Mouse (Mus musculus) CH12.LX (cell line): ENCODE results near the gene Nprl3. TPM values are rescaled to one million over a fixed set of nuclear protein-coding genes. Genes with fewer than 3 reads are reported as not detected.
"Not testable (repeated sequence)": the region's sequence is repeated elsewhere in the genome, so short reads cannot be mapped to it uniquely, and the experiment has no call there.

ENCODE experiments used
- DNase-seq: peaks from one replicate; pipeline ENCODE4 v3.0.0-alpha.2; 2013; ENCODE audit errors: extremely low read depth
- H3K27ac ChIP-seq: 2 replicates; pipeline ENCODE4 v1.5.1; 2012; ENCODE audit warnings: low read depth, mild to moderate bottlenecking, control low read depth, moderate library complexity; ENCODE audit not compliant: insufficient read depth
- H3K27me3 ChIP-seq: replicated peaks from 2 replicates; pipeline ENCODE3; 2012; ENCODE audit warnings: inconsistent platforms
- H3K36me3 ChIP-seq, 2 experiments: replicated peaks in 1 of 2; 2 replicates each; pipeline versions ENCODE3 to v1.6.1; 2012; ENCODE audit warnings: inconsistent platforms in 1 of 2, low read length in 1 of 2, mild to moderate bottlenecking in 1 of 2, mixed read lengths in 1 of 2, moderate library complexity in 1 of 2; ENCODE audit not compliant: control insufficient read depth in 1 of 2, insufficient read depth in 1 of 2
- H3K4me1 ChIP-seq, 2 experiments: 2 replicates each; pipeline ENCODE4 v1.6.1; 2012; ENCODE audit warnings: inconsistent platforms in 1 of 2, moderate library complexity in 1 of 2; ENCODE audit not compliant: insufficient read depth in 2 of 2, control insufficient read depth in 1 of 2
- H3K4me2 ChIP-seq: 2 replicates; pipeline ENCODE4 v1.6.1; 2012; ENCODE audit warnings: low read depth, mild to moderate bottlenecking, control low read depth; ENCODE audit not compliant: poor library complexity, insufficient read depth, severe bottlenecking
- H3K4me3 ChIP-seq, 3 experiments: fragments of 150-350 bp in 1 of 3; sonication (generic) in 1 of 3; replicated peaks in 1 of 3; 2 replicates each; pipeline versions ENCODE3 to v1.5.1; 2011 to 2012; ENCODE audit warnings: low read depth in 2 of 3, low read length in 2 of 3, mild to moderate bottlenecking in 2 of 3, moderate library complexity in 2 of 3, control low read depth in 1 of 3, improper control_type of control experiment in 1 of 3, inconsistent platforms in 1 of 3, mixed read lengths in 1 of 3; ENCODE audit not compliant: poor library complexity in 1 of 3
- H3K79me2 ChIP-seq: replicated peaks from 2 replicates; pipeline ENCODE4 v1.6.1; 2012; ENCODE audit warnings: mild to moderate bottlenecking, moderate library complexity; ENCODE audit not compliant: control insufficient read depth, poor library complexity, insufficient read depth, severe bottlenecking; ENCODE audit errors: extremely low read depth
- H3K9ac ChIP-seq: 2 replicates; pipeline ENCODE4 v1.6.1; 2012; ENCODE audit warnings: low read depth, mild to moderate bottlenecking, control low read depth, moderate library complexity; ENCODE audit not compliant: insufficient read depth
- H3K9me3 ChIP-seq: replicated peaks from 2 replicates; pipeline ENCODE3; 2012; ENCODE audit warnings: low read length, inconsistent platforms, mixed read lengths
- BHLHE40 ChIP-seq: IDR thresholded peaks from 2 replicates; pipeline ENCODE4 v1.6.1; 2011; ENCODE audit warnings: mild to moderate bottlenecking, low read depth, low read length, improper control_type of control experiment
- CHD1 ChIP-seq: IDR thresholded peaks from 2 replicates; pipeline ENCODE4 v1.6.1; 2012; ENCODE audit warnings: low read depth, low read length, improper control_type of control experiment, inconsistent platforms
- CHD2 ChIP-seq: IDR thresholded peaks from 2 replicates; pipeline ENCODE4 v1.6.1; 2011; ENCODE audit warnings: low read length, improper control_type of control experiment
- CTCF ChIP-seq, 2 experiments: IDR thresholded peaks in 1 of 2; conservative IDR thresholded peaks in 1 of 2; 2 replicates each; pipeline ENCODE4 v1.5.1; 2011 to 2012; ENCODE audit warnings: low read depth in 2 of 2, low read length in 2 of 2, improper control_type of control experiment in 1 of 2, inconsistent platforms in 1 of 2, mild to moderate bottlenecking in 1 of 2, moderate library complexity in 1 of 2
- E2F4 ChIP-seq: IDR thresholded peaks from 2 replicates; pipeline ENCODE4 v1.6.1; 2011; ENCODE audit warnings: low read depth, low read length, improper control_type of control experiment; ENCODE audit not compliant: insufficient replicate concordance
- ELF1 ChIP-seq: IDR thresholded peaks from 2 replicates; pipeline ENCODE4 v1.6.1; 2014; ENCODE audit warnings: low read depth, mild to moderate bottlenecking, inconsistent platforms, low read length, improper control_type of control experiment
- EP300 ChIP-seq: IDR thresholded peaks from 2 replicates; pipeline ENCODE4 v1.6.1; 2011; ENCODE audit warnings: low read length, improper control_type of control experiment
- ETS1 ChIP-seq: conservative IDR thresholded peaks from 2 replicates; pipeline ENCODE4 v1.6.1; 2012; ENCODE audit warnings: low read depth, mild to moderate bottlenecking, inconsistent platforms, low read length, improper control_type of control experiment, moderate library complexity
- GABPA ChIP-seq: IDR thresholded peaks from 2 replicates; pipeline ENCODE4 v1.6.1; 2012; ENCODE audit warnings: low read depth, low read length, improper control_type of control experiment, inconsistent platforms; ENCODE audit not compliant: insufficient replicate concordance
- HCFC1 ChIP-seq: IDR thresholded peaks from 2 replicates; pipeline ENCODE4 v1.6.1; 2012; ENCODE audit warnings: low read depth, mild to moderate bottlenecking, inconsistent platforms, low read length, improper control_type of control experiment
- IRF4 ChIP-seq: IDR thresholded peaks from 2 replicates; pipeline ENCODE4 v1.6.1; 2014; ENCODE audit warnings: low read depth, mild to moderate bottlenecking, inconsistent platforms, low read length, improper control_type of control experiment
- JUN ChIP-seq: IDR thresholded peaks from 2 replicates; pipeline ENCODE4 v1.6.1; 2011; ENCODE audit warnings: low read depth, mild to moderate bottlenecking, low read length, improper control_type of control experiment, moderate library complexity; ENCODE audit not compliant: insufficient read depth
- JUND ChIP-seq: conservative IDR thresholded peaks from 2 replicates; pipeline ENCODE4 v1.6.1; 2011; ENCODE audit warnings: low read depth, low read length, improper control_type of control experiment
- KAT2A ChIP-seq: IDR thresholded peaks from 2 replicates; pipeline ENCODE4 v1.6.1; 2012; ENCODE audit warnings: low read length, improper control_type of control experiment, inconsistent platforms; ENCODE audit not compliant: insufficient replicate concordance
- MAFK ChIP-seq: IDR thresholded peaks from 2 replicates; pipeline ENCODE4 v1.6.1; 2011; ENCODE audit warnings: low read length, improper control_type of control experiment; ENCODE audit not compliant: insufficient replicate concordance
- MAX ChIP-seq: IDR thresholded peaks from 2 replicates; pipeline ENCODE4 v1.6.1; 2011; ENCODE audit warnings: low read length, improper control_type of control experiment
- MAZ ChIP-seq: IDR thresholded peaks from 2 replicates; pipeline ENCODE4 v1.6.1; 2012; ENCODE audit warnings: low read depth, mild to moderate bottlenecking, inconsistent platforms, low read length, improper control_type of control experiment, moderate library complexity
- MEF2A ChIP-seq: IDR thresholded peaks from 2 replicates; pipeline ENCODE4 v1.6.1; 2014; ENCODE audit warnings: low read depth, mild to moderate bottlenecking, inconsistent platforms, low read length, improper control_type of control experiment, borderline replicate concordance
- MXI1 ChIP-seq: IDR thresholded peaks from 2 replicates; pipeline ENCODE4 v1.6.1; 2011; ENCODE audit warnings: mild to moderate bottlenecking, low read depth, low read length, improper control_type of control experiment
- MYC ChIP-seq: IDR thresholded peaks from 2 replicates; pipeline ENCODE4 v1.6.1; 2011; ENCODE audit warnings: low read depth, mild to moderate bottlenecking, improper control_type of control experiment, low read length
- NELFE ChIP-seq: IDR thresholded peaks from 2 replicates; pipeline ENCODE4 v1.6.1; 2011; ENCODE audit warnings: low read depth, low read length, improper control_type of control experiment
- NRF1 ChIP-seq: IDR thresholded peaks from 2 replicates; pipeline ENCODE4 v1.6.1; 2014; ENCODE audit warnings: low read depth, mild to moderate bottlenecking, inconsistent platforms, low read length, improper control_type of control experiment, moderate library complexity
- PAX5 ChIP-seq: IDR thresholded peaks from 2 replicates; pipeline ENCODE4 v1.6.1; 2012; ENCODE audit warnings: low read length, inconsistent platforms, mixed read lengths
- POLR2A ChIP-seq: IDR thresholded peaks from 2 replicates; pipeline ENCODE4 v1.6.1; 2011; ENCODE audit warnings: low read depth, mild to moderate bottlenecking, improper control_type of control experiment, low read length
- POLR2AphosphoS2 ChIP-seq: IDR thresholded peaks from 2 replicates; pipeline ENCODE4 v1.6.1; 2011; ENCODE audit warnings: low read depth, low read length, improper control_type of control experiment
- RAD21 ChIP-seq: IDR thresholded peaks from 2 replicates; pipeline ENCODE4 v1.6.1; 2011; ENCODE audit warnings: low read depth, mild to moderate bottlenecking, low read length, improper control_type of control experiment, moderate library complexity
- RCOR1 ChIP-seq: conservative IDR thresholded peaks from 2 replicates; pipeline ENCODE4 v1.6.1; 2012; ENCODE audit warnings: low read depth, mild to moderate bottlenecking, inconsistent platforms, low read length, improper control_type of control experiment
- SIN3A ChIP-seq: IDR thresholded peaks from 2 replicates; pipeline ENCODE4 v1.6.1; 2012; ENCODE audit warnings: low read length, improper control_type of control experiment, inconsistent platforms
- SMC3 ChIP-seq: IDR thresholded peaks from 2 replicates; pipeline ENCODE4 v1.6.1; 2011; ENCODE audit warnings: low read depth, low read length, improper control_type of control experiment
- TBP ChIP-seq: conservative IDR thresholded peaks from 2 replicates; pipeline ENCODE4 v1.6.1; 2011; ENCODE audit warnings: low read depth, low read length, improper control_type of control experiment
- TCF12 ChIP-seq: IDR thresholded peaks from 2 replicates; pipeline ENCODE4 v1.6.1; 2014; ENCODE audit warnings: low read depth, mild to moderate bottlenecking, inconsistent platforms, low read length, improper control_type of control experiment
- UBTF ChIP-seq: IDR thresholded peaks from 2 replicates; pipeline ENCODE4 v1.6.1; 2012; ENCODE audit warnings: low read depth, mild to moderate bottlenecking, inconsistent platforms, low read length, improper control_type of control experiment, moderate library complexity
- USF1 ChIP-seq: IDR thresholded peaks from 2 replicates; pipeline ENCODE4 v1.6.1; 2014; ENCODE audit warnings: low read depth, mild to moderate bottlenecking, inconsistent platforms, low read length, improper control_type of control experiment
- USF2 ChIP-seq: conservative IDR thresholded peaks from 2 replicates; pipeline ENCODE4 v1.6.1; 2011; ENCODE audit warnings: low read depth, low read length, improper control_type of control experiment
- ZC3H11A ChIP-seq: IDR thresholded peaks from 2 replicates; pipeline ENCODE4 v1.6.1; 2012; ENCODE audit warnings: low read depth, mild to moderate bottlenecking, inconsistent platforms, low read length, improper control_type of control experiment
- ZKSCAN1 ChIP-seq: IDR thresholded peaks from 2 replicates; pipeline ENCODE4 v1.6.1; 2012; ENCODE audit warnings: low read depth, inconsistent platforms, low read length, improper control_type of control experiment, borderline replicate concordance
- ZMIZ1 ChIP-seq: IDR thresholded peaks from 2 replicates; pipeline ENCODE4 v1.6.1; 2012; ENCODE audit warnings: low read depth, mild to moderate bottlenecking, inconsistent platforms, low read length, improper control_type of control experiment
- ZNF384 ChIP-seq: IDR thresholded peaks from 2 replicates; pipeline ENCODE4 v1.6.1; 2012; ENCODE audit warnings: low read depth, low read length, improper control_type of control experiment, inconsistent platforms
- dilution Hi-C: fragments of 300-500 bp; cut with MboI; formaldehyde crosslinking; loops from 2 replicates; pipeline ENCODE4 v1.14.3; 2020; ENCODE audit warnings: low sequenced_read_pairs; ENCODE audit not compliant: extremely low pct_unique_long_range_greater_than_20kb, extremely low pct_ligation_motif_present
- in situ Hi-C: fragments of 300-500 bp; cut with MboI; formaldehyde crosslinking; loops from 3 replicates; pipeline ENCODE4 v1.14.3; 2019; ENCODE audit warnings: low sequenced_read_pairs, low pct_ligation_motif_present, low pct_unique_long_range_greater_than_20kb, mixed read lengths
- polyA plus RNA-seq: library from polyadenylated mRNA; unstranded; fragments of >175 nt; gene quantifications from 2 replicates; pipeline ENCODE4 v1.2.1, GENCODE M21; 2012; ENCODE audit warnings: low read depth; ENCODE audit not compliant: insufficient read length
- total RNA-seq, 2 experiments: library from RNA; depleted of rRNA; stranded (reverse); fragments of 300-350 nt in 1 of 2; fragments of >200 nt in 1 of 2; gene quantifications; 2 replicates each; pipeline ENCODE4 v1.2.3; 2012 to 2014

The Nprl3 gene
- total and polyA plus RNA-seq, 3 experiments = 47.9 to 79.8 (median 51.7) TPM

- peak overlapping the region; percentile 17; the same call in 1 of the 2 replicates for H3K9ac ChIP-seq
These were observed 65.4 kb downstream of the Nprl3 start for GRCm38 (mm10) chr11:32201922-32202685.

DNA sequence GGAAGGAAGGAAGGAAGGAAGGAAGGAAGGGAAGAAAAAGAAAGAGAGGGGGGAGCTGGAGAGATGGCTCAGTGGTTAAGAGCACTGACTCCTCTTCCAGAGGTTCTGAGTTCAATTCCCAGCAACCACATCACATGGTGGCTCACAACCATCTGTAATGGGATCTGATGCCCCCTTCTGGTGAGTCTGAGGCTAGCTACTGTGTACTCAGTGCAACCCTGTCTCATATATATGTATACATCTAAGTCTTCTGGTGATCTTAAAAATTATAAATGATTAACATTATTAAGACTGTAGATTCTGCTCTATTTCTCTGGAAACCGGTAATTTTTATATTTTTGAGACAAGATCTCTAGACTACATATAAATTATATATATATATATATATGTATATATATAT, 66.5 kb downstream of the Nprl3 start:
- H3K27ac ChIP-seq, H3K9ac ChIP-seq, H3K36me3 ChIP-seq, dilution Hi-C loops, H3K27me3 ChIP-seq, H3K9me3 ChIP-seq, H3K79me2 ChIP-seq, H3K4me3 ChIP-seq: not testable (repeated sequence)
- peak overlapping the region; percentile 48; the same call in 1 of the 2 replicates for H3K4me2 ChIP-seq
- in situ Hi-C loops = loop anchor here (5.0 kb wide), 1 partner anchor 36 kb away; no protein-coding TSS in a partner anchor
- peak; percentile 54 for DNase-seq
- H3K4me1 ChIP-seq = peaks cover 16 to 66% of the 10 kb centered on the region in 2 experiments
- TF ChIP-seq SMC3 = peak; percentile 49
- peak; percentile 52; the same call in 1 of the 2 replicates for TF ChIP-seq MYC
- peak in 1 of 2 experiments; percentile 59; a peak in 2 of 4 replicates for TF ChIP-seq CTCF (conservative IDR thresholded peaks at IDR 0.05 in 1 of 2, IDR thresholded peaks at IDR 0.05 in 1 of 2; ENCODE audit: low read depth in 2 of 2, low read length in 2 of 2)

More at GRCm38 (mm10) chr11:32201922-32202685, 65.4 kb downstream of the Nprl3 start:
- H3K9me3 ChIP-seq = no peaks in the 10 kb centered on the region
- no peaks in the 10 kb centered on the region for H3K79me2 ChIP-seq
- dilution Hi-C loops (no loop called here), in situ Hi-C loops (loop anchor here (5.0 kb wide), 1 partner anchor 35 kb away; no protein-coding TSS in a partner anchor)
- peak; percentile 61 for DNase-seq
- TF ChIP-seq POLR2AphosphoS2 = no peak
- no peak for TF ChIP-seq IRF4
- TF ChIP-seq HCFC1 = no peak; the same call in 1 of the 2 replicates
- TF ChIP-seq RCOR1 = no peak
- TF ChIP-seq BHLHE40 = no peak
- no peak for TF ChIP-seq MAFK
- 0 out of 2 replicates have a peak, but pooled peaks have one; percentile 30 for TF ChIP-seq MYC
- no peak for TF ChIP-seq ZMIZ1
- no peak for TF ChIP-seq KAT2A
- TF ChIP-seq ZNF384 = no peak
- no peak for TF ChIP-seq NRF1
- TF ChIP-seq SIN3A = 0 out of 2 replicates have a peak, but pooled peaks have one; percentile 4
- TF ChIP-seq NELFE = no peak
- TF ChIP-seq ETS1 = peak; percentile 85
- no peak for TF ChIP-seq CHD2
- TF ChIP-seq E2F4 = no peak
- TF ChIP-seq JUN = no peak
- TF ChIP-seq POLR2A = no peak
- no peak for TF ChIP-seq TBP
- no peak for TF ChIP-seq CTCF (conservative IDR thresholded peaks at IDR 0.05 in 1 of 2, IDR thresholded peaks at IDR 0.05 in 1 of 2; ENCODE audit: low read depth in 2 of 2, low read length in 2 of 2)
- peak; percentile 35; the same call in 1 of the 2 replicates for TF ChIP-seq MXI1
- TF ChIP-seq TCF12 = peak; percentile 14; the same call in 1 of the 2 replicates
- no peak for TF ChIP-seq ELF1
- TF ChIP-seq MAZ = no peak
- no peak for TF ChIP-seq ZKSCAN1
- TF ChIP-seq UBTF = no peak
- TF ChIP-seq MEF2A = no peak
- no peak for TF ChIP-seq USF1
- TF ChIP-seq USF2 = no peak
- no peak for TF ChIP-seq PAX5
- TF ChIP-seq JUND = no peak
- no peak for TF ChIP-seq SMC3
- 0 out of 2 replicates have a peak, but pooled peaks have one; percentile 49 for TF ChIP-seq EP300
- no peak for TF ChIP-seq RAD21
- no peak for TF ChIP-seq GABPA
- peak; percentile 72; the same call in 1 of the 2 replicates for TF ChIP-seq MAX
- no peak for TF ChIP-seq CHD1
- no peak for TF ChIP-seq ZC3H11A
- peaks cover 13 to 66% of the 10 kb centered on the region in 2 experiments for H3K4me1 ChIP-seq
- no peak overlapping the region for H3K27ac ChIP-seq
- peaks cover under 1 to 7% of the 10 kb centered on the region in 2 experiments for H3K36me3 ChIP-seq
- H3K4me2 ChIP-seq = peak overlapping the region; percentile 3; the same call in 1 of the 2 replicates
- H3K27me3 ChIP-seq = no peaks in the 10 kb centered on the region
- H3K4me3 ChIP-seq = no peak overlapping the region
